Mouse (Mus musculus): ENCODE measurements around the gene Adcy7.

DNA sequence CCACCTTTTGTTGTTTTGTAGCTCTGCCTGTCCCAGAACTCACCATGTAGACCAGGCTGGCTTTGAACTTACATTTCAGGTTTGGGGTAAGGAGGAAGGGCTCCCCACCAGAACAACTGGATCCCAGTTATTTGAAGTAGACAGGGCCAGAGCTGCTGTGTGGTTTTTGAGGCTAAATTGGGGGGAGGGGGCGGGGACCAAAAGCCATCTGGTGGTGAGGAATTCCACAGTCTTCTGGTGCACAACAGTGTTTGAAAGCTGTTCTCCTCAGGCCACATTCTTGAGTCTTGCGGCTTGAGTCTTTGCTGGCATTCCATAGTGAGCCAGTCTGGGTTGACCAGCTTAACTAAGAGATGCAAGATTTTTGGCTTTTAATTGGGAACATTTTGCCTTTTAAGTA is 6.7 kb upstream of the Adcy7 start:
- no peak for TF ChIP-seq CTCF (IDR thresholded peaks at IDR 0.05; ENCODE audit: control insufficient read depth, insufficient read depth, insufficient replicate concordance, low read depth, low read length)
- TF ChIP-seq POLR2A (IDR thresholded peaks at IDR 0.05; ENCODE audit: control insufficient read depth, low read depth, low read length): no peak
